Mouse (Mus musculus): ENCODE results near the gene Gm10318.

Gm10318 gene

DNA sequence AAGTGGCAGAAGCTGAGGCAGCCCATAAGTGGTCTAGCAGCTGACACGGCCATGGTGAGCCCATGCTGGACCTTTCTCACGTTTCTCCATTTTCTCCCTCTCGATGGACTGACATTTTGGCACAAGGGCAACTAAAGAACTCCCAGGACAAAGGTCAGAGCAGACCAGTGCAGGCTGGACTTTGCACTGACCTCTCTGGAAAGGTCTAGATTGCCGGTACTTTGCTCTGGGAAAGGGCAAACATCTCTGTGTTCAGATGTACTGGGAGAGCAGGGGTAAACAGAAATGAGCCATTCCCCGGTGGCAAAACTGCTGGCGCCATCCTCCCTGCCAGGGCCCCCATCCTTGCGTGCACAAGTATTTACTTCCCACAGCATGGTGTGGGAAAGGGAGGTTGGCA, 47.5 kb downstream of the Gm10318 start:
- DNase-seq: no peak

DNA sequence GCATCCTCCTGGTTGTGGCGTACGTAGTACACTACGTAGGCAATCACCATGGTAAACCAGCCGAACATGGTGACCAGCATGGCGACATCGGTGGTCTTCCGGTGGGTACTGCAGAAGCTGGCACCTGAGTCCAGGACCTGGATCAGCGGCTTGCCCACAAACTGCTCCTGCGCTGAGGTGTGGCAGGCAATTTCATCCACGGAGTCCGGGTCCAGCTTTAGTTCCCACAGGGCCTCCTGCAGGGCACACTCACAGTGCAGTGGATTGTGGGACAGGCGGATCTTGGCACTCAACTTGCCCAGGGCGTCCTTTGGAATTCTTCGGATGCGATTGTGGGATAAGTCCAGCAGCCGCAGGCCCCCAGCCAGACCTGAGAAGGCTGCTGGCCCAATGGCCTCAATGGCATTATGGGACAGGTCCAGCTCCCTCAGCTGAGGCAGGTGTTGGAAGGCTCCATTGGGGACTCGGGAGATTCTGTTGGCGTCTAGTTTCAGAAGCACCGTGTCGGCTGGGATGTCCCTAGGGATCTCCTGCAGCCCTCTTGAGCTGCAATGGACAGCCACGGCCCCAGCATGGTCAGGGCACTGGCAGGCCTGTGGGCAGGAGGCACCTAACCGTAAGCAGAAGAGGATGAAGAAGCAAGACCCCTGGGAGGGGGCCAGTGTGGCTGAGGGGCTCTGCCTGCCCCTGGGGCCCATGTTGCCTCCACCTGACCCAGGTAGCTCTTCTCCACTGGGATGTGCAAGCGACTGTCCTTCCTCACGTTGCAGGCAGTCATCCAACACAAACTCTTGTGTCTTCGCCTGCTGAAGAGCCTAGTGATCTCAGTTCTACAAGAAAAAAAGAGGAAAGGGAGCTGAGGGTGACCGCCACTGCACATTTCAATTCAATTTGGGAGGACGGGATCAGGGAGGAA, 48.5 kb downstream of the Gm10318 start:
- DNase-seq: no peak

DNA sequence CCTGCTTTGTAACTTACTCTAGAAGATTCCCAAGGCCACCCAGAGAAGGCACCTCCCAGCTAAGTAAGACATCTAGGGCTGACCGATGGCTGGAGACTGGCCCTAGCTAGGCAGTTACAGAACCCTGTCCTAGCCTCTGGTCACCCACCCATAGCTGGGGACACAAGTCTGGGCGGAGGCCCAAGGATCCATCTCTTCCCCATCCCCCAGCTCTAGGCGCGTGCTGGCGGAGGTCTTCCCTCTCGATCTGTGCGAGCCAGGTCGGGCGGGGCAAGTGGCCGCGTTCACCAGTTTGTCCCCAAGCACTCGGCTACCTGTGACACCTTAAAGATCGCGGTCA, 49.2 kb downstream of the Gm10318 start:
- DNase-seq: no peak

DNA sequence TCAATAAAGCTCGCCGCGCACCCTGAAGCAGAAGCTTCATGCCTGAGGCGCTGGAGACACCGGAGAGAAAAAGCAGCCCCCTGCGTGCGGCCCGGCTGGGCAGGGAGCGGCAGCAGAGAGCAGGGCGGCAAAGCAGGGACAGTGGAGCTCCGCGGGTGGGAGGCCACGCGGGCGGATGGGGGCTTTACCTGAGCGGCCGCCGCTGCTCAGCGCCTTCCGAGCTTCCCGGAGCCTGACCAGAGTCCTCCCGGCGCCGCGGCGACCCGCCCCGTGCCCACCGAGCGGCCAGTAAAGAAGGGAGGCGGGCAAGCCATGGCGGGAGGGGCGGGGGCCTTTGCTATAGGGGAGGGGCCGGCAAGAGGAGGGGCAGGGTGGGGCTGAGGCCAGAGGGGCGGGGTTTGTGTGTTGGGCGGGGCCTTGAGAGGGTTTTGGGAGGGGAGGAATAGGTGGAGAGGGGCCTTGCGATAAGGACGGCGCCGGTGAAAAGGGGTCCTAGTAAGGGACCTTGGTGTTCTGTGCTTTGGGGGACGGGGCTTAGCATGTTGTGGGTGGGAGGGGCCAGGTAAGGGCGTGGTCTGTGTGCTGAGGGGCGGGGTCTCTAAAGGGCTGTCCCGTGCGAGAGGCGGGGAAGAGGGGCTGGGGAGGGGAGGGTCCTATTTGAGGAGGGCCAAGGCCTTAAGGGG, 49.7 kb downstream of the Gm10318 start, which contains the start of gene Lrrc3:
TSS of gene Lrrc3 (minus strand) at position 326 of the 683 bp plus-strand sequence.
- DNase-seq: peak; percentile 42

DNA sequence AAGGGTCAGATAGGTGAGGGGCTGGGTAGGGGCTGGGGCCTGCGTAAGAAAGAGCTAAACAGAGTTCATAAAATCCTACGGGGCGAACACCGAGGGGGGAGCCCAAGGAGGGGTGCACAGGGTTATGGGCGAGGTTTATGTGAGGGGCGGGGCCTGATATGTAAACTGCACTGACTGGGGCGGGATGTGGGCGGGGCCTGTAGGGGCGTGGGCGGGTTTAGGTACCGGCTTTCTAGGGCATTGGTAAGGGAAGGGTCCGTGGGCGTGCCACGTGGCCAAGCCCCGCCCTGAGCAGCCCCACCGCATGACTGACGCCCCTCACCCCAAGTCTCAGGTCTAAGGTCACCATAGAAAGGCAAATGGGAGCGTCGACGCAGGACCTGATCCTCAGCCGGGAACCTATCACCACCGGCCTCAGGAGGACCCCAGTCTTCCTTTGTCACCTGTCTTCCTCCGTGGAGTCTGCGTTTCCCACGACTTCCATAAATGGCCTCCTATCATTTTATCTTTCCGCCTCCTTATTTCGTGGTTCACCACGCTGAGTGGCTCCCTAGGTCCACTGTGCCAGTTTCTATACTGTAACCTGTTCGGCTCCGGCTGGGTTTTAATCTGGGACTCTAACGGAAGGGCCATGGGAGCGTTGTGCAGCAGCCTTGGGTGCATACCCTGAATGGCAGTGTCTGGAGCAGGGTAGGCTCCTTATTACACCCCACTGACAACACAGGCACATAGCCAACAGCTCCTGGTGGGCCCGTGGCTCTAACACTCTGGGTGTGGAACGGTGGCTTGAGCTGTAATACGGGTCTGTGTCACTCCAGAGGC, 50.4 kb downstream of the Gm10318 start:
- peak; percentile 27 for DNase-seq
